37 mouse cellular contexts compared by ENCODE assay signal in the genomic region with DNA sequence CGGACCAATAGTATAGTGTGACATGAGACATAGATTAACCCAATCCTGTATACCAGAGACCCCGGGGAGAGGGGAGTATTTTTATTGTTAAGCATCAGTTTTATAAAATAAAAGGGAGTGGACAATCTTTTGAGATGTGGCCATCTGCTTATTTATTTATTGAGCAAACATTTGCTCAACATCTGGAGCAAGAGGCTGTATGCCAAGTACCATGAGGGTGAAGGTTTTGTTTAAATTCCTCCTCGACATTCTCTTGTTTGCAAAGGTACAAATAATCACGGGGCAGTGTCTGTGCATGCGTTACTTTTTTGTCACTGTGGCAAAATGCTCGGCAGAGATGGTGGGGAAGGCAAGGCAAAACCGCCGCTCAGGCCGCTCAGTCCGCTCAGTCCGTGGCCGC. TPM values are rescaled to one million over a fixed set of nuclear protein-coding genes. Genes with fewer than 3 reads are reported as not detected.
"Had no signal": no experiment of that assay in that cellular context is flagged by ENCODE, and none has a peak within 500 bp of the region (broad histone marks: within the 10 kb centered on the region; RNA-seq: fewer than 3 reads in every experiment).

No protein-coding gene starts in this region.

- ATAC-seq: hindbrain, embryonic 16.5 days; inflammation-experienced regulatory T-cells, adult 6 months; intestine, embryonic 15.5 days; intestine, postnatal 0 days had no signal

- H3K9me3 ChIP-seq: heart, embryonic 10.5 days; heart, embryonic 12.5 days; hindbrain, embryonic 10.5 days; hindbrain, embryonic 12.5 days; intestine, embryonic 15.5 days; limb, embryonic 10.5 days; limb, embryonic 12.5 days had no signal

- H3K4me3 ChIP-seq: gastrocnemius, adult 2 months; heart, embryonic 10.5 days; heart, embryonic 12.5 days; hindbrain, embryonic 10.5 days; hindbrain, embryonic 12.5 days; intestine, embryonic 15.5 days; layer of hippocampus, adult 2 months; left cerebral cortex, adult 2 months; limb, embryonic 10.5 days; limb, embryonic 12.5 days had no signal

- H3K36me3 ChIP-seq: heart, embryonic 10.5 days; heart, embryonic 12.5 days; hindbrain, embryonic 10.5 days; hindbrain, embryonic 12.5 days; intestine, embryonic 15.5 days; limb, embryonic 10.5 days; limb, embryonic 12.5 days had no signal

- H3K4me2 ChIP-seq: heart, embryonic 12.5 days; hindbrain, embryonic 12.5 days; hindbrain, embryonic 14.5 days; intestine, embryonic 15.5 days; limb, embryonic 12.5 days had no signal

- H3K27ac ChIP-seq: gastrocnemius, adult 2 months; heart, embryonic 10.5 days; hindbrain, embryonic 10.5 days; hindbrain, embryonic 12.5 days; hindbrain, embryonic 14.5 days; intestine, embryonic 15.5 days; layer of hippocampus, adult 2 months; left cerebral cortex, adult 2 months; limb, embryonic 10.5 days; limb, embryonic 12.5 days had no signal

- DNase-seq: gastrocnemius, adult 2 months; gastrocnemius, postnatal 10 days; gastrocnemius, postnatal 25 days; heart, postnatal 10 days; heart, postnatal 4 days; kidney, adult 18-20 months; kidney, adult 8-10 months; kidney, postnatal 10 days; kidney, postnatal 4 days; liver had no signal

- H3K4me1 ChIP-seq: heart, embryonic 10.5 days; heart, embryonic 12.5 days; hindbrain, embryonic 12.5 days; intestine, embryonic 15.5 days; limb, embryonic 10.5 days; limb, embryonic 12.5 days had no signal

- H3K27me3 ChIP-seq: heart, embryonic 12.5 days; hindbrain, embryonic 12.5 days; intestine, embryonic 15.5 days; limb, embryonic 12.5 days had no signal

- H3K9ac ChIP-seq: heart, embryonic 12.5 days; hindbrain, embryonic 12.5 days; hindbrain, embryonic 14.5 days; intestine, embryonic 15.5 days; limb, embryonic 12.5 days had no signal

RNA-seq across cellular contexts. Expression of gene Olfml3, which starts 32.4 kb away (rescaled TPM):
- total RNA-seq: granulocyte monocyte progenitor cell, adult 5-6 weeks had no signal

RNA-seq across cellular contexts. Expression of gene Gm10964, which starts 33.7 kb away (rescaled TPM):
- total RNA-seq: gastrocnemius, adult 2 months; gastrocnemius, postnatal 10 days; gastrocnemius, postnatal 25 days; gastrocnemius, postnatal 4 days; granulocyte monocyte progenitor cell, adult 5-6 weeks; heart, adult 8-10 months; heart, postnatal 10 days; heart, postnatal 25 days; heart, postnatal 4 days; layer of hippocampus, adult 2 months; layer of hippocampus, postnatal 10 days; layer of hippocampus, postnatal 25 days; left cerebral cortex, adult 2 months; left cerebral cortex, postnatal 14 days; left cerebral cortex, postnatal 36 days had no signal
- polyA plus RNA-seq: frontal cortex, adult 2 months; heart, embryonic 10.5 days; heart, embryonic 12.5 days; heart, embryonic 14.5 days; heart, embryonic 16.5 days; hindbrain, embryonic 10.5 days; hindbrain, embryonic 12.5 days; hindbrain, embryonic 14.5 days; hindbrain, embryonic 16.5 days; inflammation-experienced regulatory T-cells, adult 6 months; intestine, embryonic 15.5 days; intestine, postnatal 0 days; kidney, embryonic 14.5 days; kidney, embryonic 16.5 days; limb, embryonic 10.5 days; limb, embryonic 12.5 days; limb, embryonic 14.5 days had no signal

RNA-seq across cellular contexts. Expression of gene Atg4a-ps, which starts 59.6 kb away (rescaled TPM):
- polyA plus RNA-seq: heart, embryonic 12.5 days; heart, embryonic 14.5 days; hindbrain, embryonic 12.5 days; intestine, embryonic 15.5 days; limb, embryonic 10.5 days had no signal
